Comparison of ENCODE assay signal across 11 mouse cellular contexts in the genomic region with DNA sequence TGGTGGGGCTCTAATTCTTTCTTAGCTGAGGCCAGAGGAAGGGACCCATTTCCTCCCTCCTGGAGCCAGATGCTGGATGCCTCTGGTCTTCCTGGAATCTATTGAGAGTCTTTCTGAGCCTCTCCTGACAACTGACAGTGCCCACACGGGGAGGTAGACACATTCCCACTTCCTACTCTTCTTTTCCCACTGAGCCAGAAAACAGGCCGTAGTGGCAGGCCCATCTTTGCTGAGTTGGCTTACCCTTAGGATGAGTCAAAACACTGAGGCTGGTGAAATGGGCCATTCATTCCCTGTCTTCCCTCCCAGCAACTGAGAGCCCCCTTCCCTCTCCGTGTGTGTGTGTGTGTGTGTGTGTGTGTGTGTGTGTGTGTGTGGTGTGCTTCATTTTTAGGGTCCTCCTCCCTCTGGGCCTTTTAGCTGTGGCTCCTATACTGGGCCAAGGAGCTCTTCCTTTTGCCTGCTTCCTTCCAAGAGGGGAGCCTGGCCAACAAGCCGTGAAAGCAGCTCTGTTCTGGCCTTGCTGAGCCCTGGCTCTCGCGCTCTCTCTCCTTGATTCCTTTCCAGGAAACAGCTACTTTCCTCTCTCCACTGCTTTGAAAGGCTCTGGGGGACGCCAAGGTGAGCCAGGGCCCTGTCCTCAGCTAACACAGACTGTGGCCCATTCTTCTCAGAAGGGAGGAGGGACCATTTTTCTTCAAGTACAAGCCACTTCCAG. TPM values are rescaled to one million over a fixed set of nuclear protein-coding genes. Genes with fewer than 3 reads are reported as not detected.
A peak's percentile ranks its signal among the peaks of the same experiment; 100 is the strongest.
DNase-seq lines count a peak whose midpoint lies in the region; ATAC-seq and TF ChIP-seq lines count a peak whose summit lies in the region.
"Had no signal": no experiment of that assay in that cellular context is flagged by ENCODE, and none has a peak within 500 bp of the region (broad histone marks: within the 10 kb centered on the region; RNA-seq: fewer than 3 reads in every experiment).

No protein-coding gene starts in this region.

- no peaks in the 10 kb centered on the region for H3K9me3 ChIP-seq in hindbrain, embryonic 14.5 days (ENCODE audit: control insufficient read depth, low read length)
- H3K9me3 ChIP-seq in hindbrain, embryonic 12.5 days (replicated peaks), result no peaks in the 10 kb centered on the region
- no peaks in the 10 kb centered on the region for H3K9me3 ChIP-seq in limb, embryonic 14.5 days (ENCODE audit: control insufficient read depth, low read length)
- H3K9me3 ChIP-seq in kidney, embryonic 15.5 days (replicated peaks), result no peaks in the 10 kb centered on the region
- H3K9me3 ChIP-seq: lung, embryonic 15.5 days had no signal

- H3K4me3 ChIP-seq in hindbrain, embryonic 14.5 days (replicated peaks; ENCODE audit: low read length), result no peak overlapping the region
- no peak overlapping the region for H3K4me3 ChIP-seq in hindbrain, embryonic 12.5 days
- H3K4me3 ChIP-seq in limb, embryonic 14.5 days (replicated peaks; ENCODE audit: low read length), result no peak overlapping the region
- no peak overlapping the region for H3K4me3 ChIP-seq in kidney, embryonic 15.5 days (replicated peaks)
- H3K4me3 ChIP-seq: erythroblast, embryonic 14.5 days; lung, embryonic 15.5 days had no signal

- H3K4me2 ChIP-seq in hindbrain, embryonic 14.5 days (replicated peaks), result no peak overlapping the region
- no peak overlapping the region for H3K4me2 ChIP-seq in hindbrain, embryonic 12.5 days (replicated peaks)
- H3K4me2 ChIP-seq in limb, embryonic 14.5 days (replicated peaks; ENCODE audit: low read depth, low read length, severe bottlenecking), result no peak overlapping the region
- H3K4me2 ChIP-seq in kidney, embryonic 15.5 days, result no peak overlapping the region
- H3K4me2 ChIP-seq: lung, embryonic 15.5 days had no signal

- WGBS in hindbrain, embryonic 14.5 days, result 42% methylated on average over 7 of the region's 7 CpGs
- 60% methylated on average over 7 of the region's 7 CpGs for WGBS in hindbrain, embryonic 12.5 days
- WGBS in limb, embryonic 14.5 days, result 38% methylated on average over 7 of the region's 7 CpGs
- 44% methylated on average over 7 of the region's 7 CpGs for WGBS in kidney, embryonic 15.5 days

- no peak overlapping the region for H3K27ac ChIP-seq in hindbrain, embryonic 14.5 days
- H3K27ac ChIP-seq in hindbrain, embryonic 12.5 days, result no peak overlapping the region
- H3K27ac ChIP-seq in limb, embryonic 14.5 days (replicated peaks; ENCODE audit: low read depth, low read length), result peak overlapping the region; percentile 43; the same call in 1 of the 2 replicates
- no peak overlapping the region for H3K27ac ChIP-seq in kidney, embryonic 15.5 days
- H3K27ac ChIP-seq: lung, embryonic 15.5 days had no signal

- no peak overlapping the region for H3K9ac ChIP-seq in hindbrain, embryonic 14.5 days
- no peak overlapping the region for H3K9ac ChIP-seq in hindbrain, embryonic 12.5 days
- no peak overlapping the region for H3K9ac ChIP-seq in limb, embryonic 14.5 days (ENCODE audit: low read depth, low read length, severe bottlenecking)
- no peak overlapping the region for H3K9ac ChIP-seq in kidney, embryonic 15.5 days
- H3K9ac ChIP-seq: lung, embryonic 15.5 days had no signal

- peak; percentile 18; the same call in 1 of the 2 replicates for ATAC-seq in hindbrain, embryonic 14.5 days (ENCODE audit: low FRiP score)
- no peak for ATAC-seq in hindbrain, embryonic 12.5 days (ENCODE audit: low FRiP score)
- ATAC-seq in limb, embryonic 14.5 days (ENCODE audit: low FRiP score, low read depth), result no peak
- ATAC-seq in megakaryocyte, adult 5-6 weeks (ENCODE audit: poor library complexity, severe bottlenecking), result no peak
- no peak for ATAC-seq in kidney, embryonic 15.5 days (replicated peaks; ENCODE audit: low FRiP score)

- no peak for DNase-seq in hindbrain, embryonic 14.5 days (ENCODE audit: low spot score)
- peak; percentile 15 for DNase-seq in cerebellum, adult 9-10 months
- peak; percentile 44 to 62 for DNase-seq in gastrocnemius, postnatal 4 days (ENCODE audit: low spot score in 2 of 2)
- DNase-seq in limb, embryonic 14.5 days (ENCODE audit: low spot score), result peak; percentile 27
- DNase-seq in urinary bladder, postnatal 25 days (ENCODE audit: low spot score), result no peak

- H3K4me1 ChIP-seq in hindbrain, embryonic 14.5 days (replicated peaks; ENCODE audit: control insufficient read depth, insufficient read depth, low read length), result no peaks in the 10 kb centered on the region
- H3K4me1 ChIP-seq in hindbrain, embryonic 12.5 days, result peaks cover 2% of the 10 kb centered on the region; the same call in 1 of the 2 replicates
- H3K4me1 ChIP-seq in limb, embryonic 14.5 days (ENCODE audit: control insufficient read depth, insufficient read depth, low read length), result 0 out of 2 replicates have a peak, but pooled peaks cover 3% of the 10 kb centered on the region
- no peaks in the 10 kb centered on the region for H3K4me1 ChIP-seq in kidney, embryonic 15.5 days
- H3K4me1 ChIP-seq: lung, embryonic 15.5 days had no signal

- no peaks in the 10 kb centered on the region for H3K36me3 ChIP-seq in hindbrain, embryonic 14.5 days (replicated peaks; ENCODE audit: control insufficient read depth, insufficient read depth)
- no peaks in the 10 kb centered on the region for H3K36me3 ChIP-seq in hindbrain, embryonic 12.5 days
- H3K36me3 ChIP-seq in limb, embryonic 14.5 days (ENCODE audit: control insufficient read depth, insufficient read depth, low read length), result no peaks in the 10 kb centered on the region
- H3K36me3 ChIP-seq in kidney, embryonic 15.5 days, result no peaks in the 10 kb centered on the region
- H3K36me3 ChIP-seq: lung, embryonic 15.5 days had no signal

- no peaks in the 10 kb centered on the region for H3K27me3 ChIP-seq in hindbrain, embryonic 14.5 days (ENCODE audit: control insufficient read depth, insufficient read depth, low read length)
- H3K27me3 ChIP-seq in hindbrain, embryonic 12.5 days, result peaks cover 4% of the 10 kb centered on the region
- no peaks in the 10 kb centered on the region for H3K27me3 ChIP-seq in limb, embryonic 14.5 days (ENCODE audit: control insufficient read depth, insufficient read depth, low read length)
- H3K27me3 ChIP-seq in kidney, embryonic 15.5 days, result peaks cover 15% of the 10 kb centered on the region; the same call in 1 of the 2 replicates

- TF ChIP-seq POLR2A in limb, embryonic 14.5 days (IDR thresholded peaks at IDR 0.05; ENCODE audit: borderline replicate concordance, extremely low read depth, insufficient read depth, insufficient read length), result no peak

RNA-seq across cellular contexts. Expression of gene Gm17455, which starts 6.1 kb away (rescaled TPM):
- 9.7 and 18.2 TPM in 2 replicates for polyA plus RNA-seq in hindbrain, embryonic 14.5 days (2014; fragmentation: Nextera tagmentation; extraction: Ambion mirVana)
- polyA plus RNA-seq in hindbrain, embryonic 12.5 days (2016; fragmentation: Nextera tagmentation; extraction: Ambion mirVana), result 5.6 and 9.0 TPM in 2 replicates
- 1 to 10 TPM in 1 of 2 experiments, under 1 TPM in 1; 0.64 to 1.1 TPM for total RNA-seq in gastrocnemius, postnatal 4 days (2021)
- polyA plus RNA-seq in limb, embryonic 14.5 days (2012; rRNA removed), result 0.45 and 0.96 TPM in 2 replicates
- 0.51 and 2.8 TPM in 2 replicates for polyA plus RNA-seq in limb, embryonic 14.5 days (2014; fragmentation: Nextera tagmentation; extraction: Ambion mirVana)
- 0.91 and 1.0 TPM in 2 replicates for total RNA-seq in megakaryocyte, adult 5-6 weeks (2015)
- total RNA-seq in megakaryocyte, adult 5-6 weeks (2017), result 0.20 TPM in 1 of 2 replicates, not detected in the other
- 0.62 and 0.88 TPM in 2 replicates for polyA plus RNA-seq in kidney, embryonic 15.5 days (2015; fragmentation: Nextera tagmentation; extraction: Ambion mirVana)
- total RNA-seq: MEL had no signal
- polyA plus RNA-seq: erythroblast, embryonic 14.5 days had no signal

RNA-seq across cellular contexts. Expression of gene Vsir, which starts 59.0 kb away (rescaled TPM):
- 2.5 and 2.7 TPM in 2 replicates for polyA plus RNA-seq in hindbrain, embryonic 14.5 days (2014; fragmentation: Nextera tagmentation; extraction: Ambion mirVana)
- polyA plus RNA-seq in hindbrain, embryonic 12.5 days (2016; fragmentation: Nextera tagmentation; extraction: Ambion mirVana), result 1.9 and 2.9 TPM in 2 replicates
- total RNA-seq in gastrocnemius, postnatal 4 days (2021), result 10 to 100 TPM; 16.9 to 17.9 TPM
- 9.4 and 11.5 TPM in 2 replicates for polyA plus RNA-seq in limb, embryonic 14.5 days (2012; rRNA removed)
- 4.0 and 5.0 TPM in 2 replicates for polyA plus RNA-seq in limb, embryonic 14.5 days (2014; fragmentation: Nextera tagmentation; extraction: Ambion mirVana)
- 267 and 312 TPM in 2 replicates for total RNA-seq in megakaryocyte, adult 5-6 weeks (2015)
- 783 and 809 TPM in 2 replicates for total RNA-seq in megakaryocyte, adult 5-6 weeks (2017)
- polyA plus RNA-seq in kidney, embryonic 15.5 days (2015; fragmentation: Nextera tagmentation; extraction: Ambion mirVana), result 3.9 and 4.2 TPM in 2 replicates

Comparison
In these comparisons a context has a peak if more than half of its experiments do, and no peak if none do; other contexts are left out.
1. DNase-seq: peak in cerebellum, adult 9-10 months (single experiment), gastrocnemius, postnatal 4 days (2 of 2) and limb, embryonic 14.5 days (single experiment); none in hindbrain, embryonic 14.5 days (single experiment) and urinary bladder, postnatal 25 days (single experiment).